Mouse (Mus musculus) adrenal gland, adult (tissue): Measurements from ENCODE around the gene Cda.
A peak's percentile ranks its signal among the peaks of the same experiment; 100 is the strongest.
"Not testable (repeated sequence)": the region's sequence is repeated elsewhere in the genome, so short reads cannot be mapped to it uniquely, and the experiment has no call there.

Source experiments
- DNase-seq, 2 experiments: peaks; one replicate each; pipeline ENCODE4 v3.0.0; 2022 to 2023; ENCODE audit warnings: low spot score in 1 of 2; ENCODE audit not compliant: inconsistent age in 2 of 2

The Cda gene

GRCm38 (mm10) chr4:138335648-138336047 lies 32.1 kb downstream of the Cda start:
- no peak for DNase-seq

GRCm38 (mm10) chr4:138335036-138335435 lies 32.8 kb downstream of the Cda start:
- peak in 1 of 2 experiments; percentile 60 for DNase-seq

- no peak for DNase-seq
Measured at GRCm38 (mm10) chr4:138333135-138333534, 34.7 kb downstream of the Cda start.

- no peak for DNase-seq
Measured at GRCm38 (mm10) chr4:138331647-138332046, 36.1 kb downstream of the Cda start.

GRCm38 (mm10) chr4:138330264-138330671 lies 37.5 kb downstream of the Cda start:
- no peak for DNase-seq

DNA sequence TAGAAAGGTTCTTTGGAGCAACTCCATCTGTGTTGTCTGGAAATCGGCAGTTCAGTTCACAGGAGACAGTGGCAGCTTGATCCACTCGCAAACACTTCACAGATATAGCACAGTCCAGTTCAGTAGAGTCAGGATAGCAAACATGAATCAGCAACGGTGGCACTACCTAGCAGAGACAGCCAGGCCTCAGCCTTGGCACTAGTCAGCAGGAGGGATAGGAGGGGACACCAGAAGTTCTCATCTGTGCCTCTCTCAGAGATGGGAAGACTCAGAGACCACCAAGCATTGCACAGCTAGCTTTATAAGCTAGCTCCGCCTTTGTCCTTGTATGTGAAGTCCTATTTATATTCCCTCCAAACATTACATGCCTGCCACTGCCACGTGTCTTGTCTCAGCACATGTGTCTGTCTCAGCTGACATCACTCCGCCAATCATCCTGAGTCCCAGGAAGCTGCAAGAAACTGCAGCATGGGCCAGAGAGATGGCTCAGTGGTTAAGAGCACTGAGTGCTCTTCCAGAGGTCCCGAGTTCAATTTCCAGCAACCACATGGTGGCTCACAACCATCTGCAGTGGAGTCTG lies 39.8 kb downstream of the Cda start:
- DNase-seq: no peak

GRCm38 (mm10) chr4:138327155-138327554 lies 40.6 kb downstream of the Cda start:
- not testable (repeated sequence) for DNase-seq

GRCm38 (mm10) chr4:138326077-138326695 lies 41.6 kb downstream of the Cda start, which contains the start of gene Pink1:
TSS of gene Pink1 (minus strand) at chr4:138326307.
- peak; percentile 94 to 98 for DNase-seq

DNA sequence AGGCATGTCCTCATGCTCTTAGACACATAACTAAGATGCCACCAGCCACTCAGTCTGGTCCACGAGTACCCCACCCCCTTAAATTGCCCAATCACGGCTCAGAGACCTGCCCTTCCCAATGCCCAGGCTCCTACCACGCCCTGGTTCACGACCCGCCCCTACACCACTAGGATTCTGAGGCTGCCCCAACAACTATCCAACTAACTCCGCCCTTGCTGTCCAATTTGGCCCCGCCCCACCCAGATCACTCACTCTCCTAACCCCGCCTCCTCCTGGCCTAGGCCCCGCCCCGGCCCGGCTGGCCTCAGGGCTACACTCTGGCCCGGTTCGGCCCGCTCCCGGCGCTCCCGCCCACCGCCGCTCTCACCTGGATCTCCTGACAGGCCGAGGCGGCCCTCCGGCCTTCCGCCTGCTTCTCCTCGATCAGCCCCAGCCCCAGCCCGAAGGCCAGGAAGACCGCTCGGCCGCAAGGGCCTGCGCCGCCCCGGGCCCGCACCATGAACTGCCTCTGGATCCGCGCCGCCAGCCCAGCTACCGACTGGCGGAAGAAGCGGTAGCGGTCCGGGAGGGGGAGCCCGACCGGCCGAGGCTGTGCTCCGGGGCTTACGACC lies 42.2 kb downstream of the Cda start:
- peak; percentile 98 to 99 for DNase-seq

DNA sequence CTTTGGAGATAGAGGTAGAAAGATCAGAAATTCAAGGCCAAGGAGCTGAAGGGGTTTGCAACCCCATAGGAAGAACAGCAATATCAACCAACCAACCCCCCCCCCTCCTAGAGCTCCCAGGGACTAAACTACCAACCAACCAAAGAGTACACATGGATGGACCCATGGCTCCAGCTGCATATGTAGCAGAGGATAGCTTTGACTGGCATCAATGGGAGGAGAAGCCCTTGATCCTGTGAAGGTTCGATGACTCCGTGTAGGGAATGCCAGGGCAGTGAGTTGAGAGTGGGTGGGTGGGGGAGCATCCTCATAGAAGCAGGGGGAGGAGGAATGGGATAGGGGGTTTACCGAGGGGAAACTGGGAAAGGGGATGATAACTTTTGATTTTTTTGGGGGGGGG lies 43.3 kb downstream of the Cda start:
- DNase-seq: no peak

DNA sequence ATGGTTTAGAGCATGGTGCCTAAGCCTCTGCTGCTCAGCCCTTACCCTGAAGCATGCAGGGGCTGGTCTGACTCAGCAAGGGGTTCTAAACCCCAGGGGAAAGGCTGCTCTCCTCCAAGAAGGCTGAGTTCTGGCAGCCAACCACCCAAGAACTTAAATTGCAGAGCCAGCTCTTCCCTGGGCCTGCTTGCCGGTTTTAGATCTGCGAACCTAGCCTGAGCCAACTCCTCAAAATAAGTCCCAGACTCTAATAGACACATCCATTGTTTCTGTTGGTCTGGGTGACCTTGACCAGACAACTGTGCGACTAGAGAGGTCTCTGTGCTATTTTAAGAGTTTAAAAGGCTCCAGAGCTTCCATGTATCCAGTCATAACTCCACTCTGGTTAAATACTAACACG lies 44.0 kb downstream of the Cda start:
- DNase-seq: peak in 1 of 2 experiments; percentile 56

DNA sequence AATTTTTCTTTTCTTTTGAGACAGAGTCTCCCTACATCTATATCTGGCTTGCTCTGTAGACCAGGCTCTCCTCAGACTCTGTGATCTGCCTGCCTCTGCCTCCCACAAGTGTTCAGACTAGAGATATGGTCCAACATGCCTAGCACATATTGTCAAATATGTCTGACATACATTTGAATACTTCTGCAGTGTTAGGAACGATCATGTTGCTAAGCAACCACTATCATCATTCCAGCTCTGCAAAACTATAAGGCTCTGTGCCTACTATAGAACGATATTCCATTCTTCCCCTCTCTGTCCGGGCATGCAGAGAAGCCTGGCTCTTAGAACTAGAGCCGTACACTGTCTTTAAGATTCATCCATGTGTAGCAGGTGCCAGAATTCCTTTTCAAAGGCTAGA lies 45.1 kb downstream of the Cda start:
- DNase-seq: no peak

- no peak for DNase-seq
Measured at GRCm38 (mm10) chr4:138321488-138321887, 46.3 kb downstream of the Cda start.

DNA sequence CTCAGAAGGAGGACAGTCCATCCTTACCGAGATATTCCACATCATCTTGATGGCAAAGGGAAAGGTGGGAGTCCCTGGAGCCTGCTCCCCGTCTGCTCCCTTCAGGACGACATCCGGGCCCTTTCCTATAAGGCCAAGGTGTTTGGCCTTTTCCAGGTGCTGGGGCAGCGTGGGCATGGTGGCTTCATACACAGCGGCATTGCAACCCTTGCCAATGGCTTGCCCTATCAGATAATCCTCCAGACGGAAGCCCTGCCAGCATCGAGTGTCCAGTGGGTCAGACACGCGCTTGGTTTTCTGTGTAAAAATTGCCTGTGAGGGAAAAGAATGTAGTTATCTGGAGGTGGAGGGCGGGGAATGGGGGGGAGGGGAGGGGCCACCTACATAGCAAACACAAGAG lies 47.1 kb downstream of the Cda start:
- DNase-seq: no peak

DNA sequence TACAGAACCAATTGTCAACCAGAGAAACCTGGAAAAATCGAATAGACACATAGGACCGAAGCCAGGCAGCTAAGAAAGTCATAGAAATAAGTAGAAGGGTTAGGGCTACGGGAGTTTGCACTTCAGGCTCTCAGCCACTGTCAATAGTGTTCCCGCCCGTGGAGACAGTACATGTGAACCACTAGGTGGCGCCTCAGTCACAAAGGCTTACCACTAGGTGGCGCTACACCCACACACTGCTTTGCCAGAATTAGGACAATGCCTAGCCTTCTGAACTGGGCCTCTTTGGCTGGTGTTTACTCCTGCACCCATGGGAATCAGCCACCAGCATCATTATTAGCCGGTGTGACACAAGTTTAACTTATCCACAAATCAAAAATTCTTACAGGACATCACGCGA lies 48.3 kb downstream of the Cda start:
- peak; percentile 83 to 96 for DNase-seq

DNA sequence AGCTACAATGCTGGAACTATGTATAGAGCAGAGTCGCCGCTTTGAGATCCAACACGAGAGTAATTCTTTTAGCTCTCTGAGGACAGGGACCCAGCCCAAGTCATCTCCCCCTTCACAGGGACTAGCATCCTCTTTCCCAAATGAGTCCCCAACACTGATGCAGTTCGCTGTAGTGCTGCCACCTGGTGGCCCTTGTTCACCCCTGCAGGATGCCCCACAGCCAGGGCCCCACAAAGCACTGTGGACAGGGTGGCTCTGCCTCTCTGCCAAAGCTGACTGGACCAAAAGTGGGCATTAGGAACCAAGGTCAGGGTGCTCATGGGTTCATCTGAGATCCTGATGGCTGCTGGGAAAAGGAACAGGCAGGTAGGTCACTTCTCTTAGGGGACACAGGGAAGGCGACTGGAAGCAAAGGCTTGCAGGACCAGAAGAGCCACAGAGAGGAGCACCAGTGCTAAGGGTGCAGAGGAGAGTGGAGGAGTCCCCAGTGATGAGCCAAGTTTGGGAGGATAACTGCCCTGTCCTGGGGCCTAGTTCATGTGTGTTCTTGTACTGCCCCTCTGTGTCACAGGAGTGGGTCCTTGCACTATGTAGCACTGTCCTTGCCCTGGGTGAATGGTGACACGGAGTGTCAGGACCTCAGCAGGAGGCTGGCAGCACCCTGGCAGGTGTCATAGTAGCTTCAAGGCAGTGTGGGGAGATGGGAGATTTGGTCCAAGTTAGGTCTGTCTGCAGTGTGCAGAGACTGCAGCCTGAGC lies 49.1 kb downstream of the Cda start:
- DNase-seq: peak; percentile 45 to 82

DNA sequence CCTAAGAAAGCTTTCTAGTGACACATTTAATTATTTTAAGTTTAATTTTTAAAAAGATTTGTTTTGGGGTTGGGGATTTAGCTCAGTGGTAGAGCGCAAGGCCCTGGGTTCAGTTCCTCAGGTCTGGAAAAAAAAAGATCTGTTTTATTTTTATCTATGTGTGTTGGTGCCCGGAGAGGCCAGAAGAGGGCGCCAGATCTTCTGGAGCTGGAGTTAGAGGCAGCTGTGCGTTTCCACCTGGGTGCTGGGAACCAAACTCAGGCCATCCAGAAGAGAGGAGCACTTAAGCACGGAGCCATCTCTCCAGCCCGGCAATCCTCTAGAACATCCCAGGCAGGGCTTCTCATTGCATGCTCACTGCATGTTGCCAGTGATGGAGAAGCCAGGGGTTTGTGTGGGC lies 51.4 kb downstream of the Cda start:
- no peak for DNase-seq

- peak in 1 of 2 experiments; percentile 67 for DNase-seq
Measured at GRCm38 (mm10) chr4:138315781-138316180, 52.0 kb downstream of the Cda start.

- no peak for DNase-seq
Measured at GRCm38 (mm10) chr4:138313795-138314194, 54.0 kb downstream of the Cda start.

DNA sequence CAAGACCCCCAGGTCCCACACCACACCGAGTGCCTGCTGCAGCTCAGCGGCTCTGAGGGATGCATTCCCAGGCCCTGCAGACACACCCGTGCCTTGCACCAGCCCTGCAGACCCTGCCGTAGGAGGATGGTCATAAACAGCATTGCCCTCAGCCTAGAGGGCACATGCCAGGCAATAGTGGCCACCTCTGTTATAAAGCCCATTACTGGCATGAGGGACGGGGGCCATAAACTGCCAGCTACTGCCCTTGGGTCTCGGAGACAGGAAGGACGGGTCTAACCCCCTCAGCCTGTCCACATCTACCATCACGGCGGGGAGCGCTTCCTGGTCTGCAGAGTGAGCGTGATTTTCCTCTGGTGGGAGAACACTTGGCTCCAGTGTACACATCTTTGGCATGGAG lies 54.8 kb downstream of the Cda start:
- peak in 1 of 2 experiments; percentile 8 for DNase-seq

DNA sequence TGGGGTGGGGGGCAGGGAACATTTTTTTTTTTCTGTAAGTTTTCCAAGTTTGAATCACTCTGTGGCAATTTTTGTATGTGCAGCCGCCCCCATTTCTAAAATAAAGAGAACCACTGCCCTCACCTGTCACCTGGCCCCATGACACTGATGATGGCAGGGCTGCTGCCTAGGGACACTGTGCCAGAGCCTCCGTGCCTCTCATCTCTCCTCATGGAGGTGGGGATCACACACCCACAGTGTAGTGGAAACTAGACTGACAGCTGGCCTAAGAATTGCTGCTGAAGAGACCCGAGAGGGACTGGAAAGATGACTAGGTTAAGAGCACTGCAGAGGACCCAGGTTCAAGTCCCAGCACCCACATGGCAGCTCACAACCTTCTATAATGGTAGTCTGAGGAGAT lies 55.7 kb downstream of the Cda start:
- no peak for DNase-seq

- peak; percentile 33 to 66 for DNase-seq
Measured at GRCm38 (mm10) chr4:138311595-138311994, 56.2 kb downstream of the Cda start.
